Mouse (Mus musculus): ENCODE measurements around the gene Strn.

Strn gene

DNA sequence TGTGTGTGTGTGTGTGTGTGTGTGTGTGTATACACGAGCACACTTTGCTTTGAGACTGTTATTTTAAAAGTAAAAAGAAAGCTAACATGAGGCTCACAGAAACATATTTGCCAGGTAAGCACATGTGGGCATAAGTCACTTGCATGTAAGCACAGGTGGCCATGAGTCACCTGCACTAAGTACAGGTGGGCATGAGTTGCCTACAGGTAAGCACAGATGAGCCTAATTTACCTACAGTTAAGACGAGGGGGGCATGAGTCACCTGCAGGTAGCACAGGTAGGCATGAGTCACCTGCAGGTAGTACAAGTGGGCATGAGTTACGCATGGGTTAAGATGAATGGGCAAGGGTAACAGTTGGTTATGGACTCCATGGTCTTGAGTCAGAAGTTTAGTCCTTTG is 121.9 kb downstream of the Strn start:
- DNase-seq (ENCODE audit: low spot score) = no peak

DNA sequence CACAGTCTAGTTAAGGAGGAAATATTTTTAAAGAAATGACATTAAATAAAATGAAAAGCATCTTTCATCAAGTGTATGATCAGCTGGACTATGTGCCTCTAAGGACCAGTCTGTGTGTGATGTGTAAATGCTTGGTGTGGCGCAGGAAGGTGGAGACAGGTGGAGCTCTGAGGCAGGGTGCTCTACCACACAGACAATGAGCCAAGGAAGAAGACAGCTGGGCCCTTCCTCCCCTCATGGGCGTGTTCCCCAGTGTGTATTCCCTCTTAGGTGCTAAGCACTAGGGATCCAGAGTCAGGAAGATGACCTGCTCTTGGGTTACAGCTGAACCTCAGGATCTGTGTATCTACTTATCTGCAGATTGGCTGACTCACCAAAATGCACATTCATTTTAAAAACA is 122.5 kb downstream of the Strn start:
- no peak for DNase-seq (ENCODE audit: low spot score)

DNA sequence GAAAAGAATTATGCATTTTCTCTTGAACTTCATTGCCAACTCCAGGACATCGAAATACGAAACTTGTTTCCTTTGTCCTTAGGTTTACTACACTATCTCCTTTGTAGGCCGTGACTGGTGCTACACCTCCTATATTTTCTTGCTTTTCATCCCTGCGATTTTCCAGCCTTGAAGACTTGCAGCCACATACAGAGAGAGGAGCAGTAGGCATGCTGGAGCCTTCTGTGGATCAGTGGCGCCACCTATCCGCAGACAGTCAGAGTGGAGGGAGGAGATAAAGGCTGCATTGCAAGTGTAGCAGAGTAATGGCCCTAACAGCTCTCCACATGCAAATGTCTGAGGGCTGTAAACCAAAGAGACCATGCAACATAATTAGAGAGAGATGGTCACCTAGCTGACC is 125.9 kb downstream of the Strn start:
- DNase-seq (ENCODE audit: low spot score) = peak; percentile 22

DNA sequence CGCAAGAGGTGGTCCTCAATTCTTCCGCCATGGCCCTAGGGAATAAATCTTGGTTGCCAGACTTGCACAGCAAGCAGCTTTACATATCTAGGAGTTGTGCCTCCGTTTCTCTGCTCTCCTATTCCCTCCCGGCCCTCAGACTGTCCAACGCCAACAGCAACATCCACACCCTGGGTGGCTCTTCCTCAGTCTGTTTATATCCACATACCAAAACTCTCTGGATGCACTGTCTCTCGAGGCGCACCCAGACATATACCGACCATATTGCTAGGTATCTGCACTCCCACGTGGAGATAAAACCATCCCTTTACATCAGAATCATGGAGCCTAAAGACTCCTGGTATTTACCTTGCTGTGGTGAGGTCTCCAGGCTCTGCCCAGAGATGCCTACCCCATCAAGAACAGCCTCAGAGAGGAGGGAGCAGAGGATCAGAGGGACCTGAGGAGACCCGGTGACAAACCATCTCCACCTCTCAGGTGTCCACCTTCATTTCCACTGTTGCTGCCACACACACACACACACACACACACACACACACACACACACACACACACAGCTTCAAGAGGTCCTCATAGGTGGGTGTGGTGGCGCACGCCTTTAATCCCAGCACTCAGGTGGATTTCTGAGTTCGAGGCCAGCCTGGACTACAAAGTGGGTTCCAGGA is 127.7 kb downstream of the Strn start:
- DNase-seq (ENCODE audit: low spot score) = no peak

DNA sequence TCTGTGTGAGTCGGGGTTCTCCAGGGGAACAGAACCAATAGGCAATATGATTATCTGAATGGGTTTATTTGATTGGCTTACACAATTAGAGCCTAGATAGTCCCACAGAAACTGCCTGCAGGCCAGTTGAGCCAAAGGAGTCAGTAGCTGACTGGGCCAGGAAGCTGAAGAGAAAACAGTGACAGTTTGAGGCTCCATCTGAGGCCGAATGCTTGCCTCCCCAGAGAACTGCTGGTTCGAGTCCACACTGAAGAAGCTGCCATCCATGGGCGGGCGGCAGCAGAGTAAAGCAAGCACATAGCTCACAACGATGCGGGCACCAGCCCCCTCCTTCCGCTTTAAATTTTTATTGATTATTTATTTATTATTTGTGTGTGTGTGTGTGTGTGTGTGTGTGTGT is 128.3 kb downstream of the Strn start:
- no peak for DNase-seq (ENCODE audit: low spot score)

DNA sequence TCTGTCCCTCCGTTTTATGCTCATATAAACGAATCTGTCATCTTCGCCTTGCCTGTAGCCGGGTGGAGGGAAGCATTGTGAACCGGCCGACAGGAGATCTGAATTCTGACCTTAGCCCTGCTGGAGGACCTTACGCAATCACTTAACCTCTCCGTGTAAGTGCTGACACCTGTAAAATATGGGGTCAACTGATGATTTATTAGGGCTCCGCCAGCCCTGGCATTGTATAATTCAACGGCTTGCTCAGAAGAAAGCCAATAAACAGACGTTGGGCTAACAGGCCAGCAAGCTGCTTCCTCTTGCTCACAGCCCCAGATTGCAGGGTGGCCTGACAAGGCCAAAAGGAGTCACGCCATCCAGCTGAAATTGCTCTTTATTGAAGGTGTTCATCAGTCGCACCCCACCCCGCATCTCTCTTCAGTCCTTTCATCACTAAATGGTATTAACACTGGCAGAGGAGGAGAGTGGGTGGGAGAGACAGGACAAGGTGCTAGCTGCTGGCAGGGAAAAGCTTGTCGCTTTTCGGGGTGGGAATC is 128.8 kb downstream of the Strn start:
- DNase-seq (ENCODE audit: low spot score) = no peak

DNA sequence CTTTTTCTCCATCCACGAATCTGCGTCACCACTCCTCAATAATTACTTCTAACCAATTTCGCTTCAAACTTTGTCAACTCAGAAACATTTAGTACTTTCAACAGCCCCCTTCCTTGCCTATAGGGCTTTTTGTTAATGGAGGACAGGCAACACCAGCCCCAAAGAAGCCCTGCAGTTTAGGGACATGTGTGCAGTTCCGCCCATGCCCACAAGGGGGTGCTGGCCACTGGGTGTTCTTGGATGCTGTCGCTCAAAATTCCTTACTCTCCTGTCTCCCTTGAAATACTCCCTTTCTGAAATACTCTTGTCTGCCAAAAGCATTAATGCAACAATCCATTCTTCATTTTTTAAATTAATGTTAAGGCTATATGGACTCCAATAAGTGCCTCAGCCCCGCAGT is 132.6 kb downstream of the Strn start:
- peak; percentile 79 for DNase-seq (ENCODE audit: low spot score)

DNA sequence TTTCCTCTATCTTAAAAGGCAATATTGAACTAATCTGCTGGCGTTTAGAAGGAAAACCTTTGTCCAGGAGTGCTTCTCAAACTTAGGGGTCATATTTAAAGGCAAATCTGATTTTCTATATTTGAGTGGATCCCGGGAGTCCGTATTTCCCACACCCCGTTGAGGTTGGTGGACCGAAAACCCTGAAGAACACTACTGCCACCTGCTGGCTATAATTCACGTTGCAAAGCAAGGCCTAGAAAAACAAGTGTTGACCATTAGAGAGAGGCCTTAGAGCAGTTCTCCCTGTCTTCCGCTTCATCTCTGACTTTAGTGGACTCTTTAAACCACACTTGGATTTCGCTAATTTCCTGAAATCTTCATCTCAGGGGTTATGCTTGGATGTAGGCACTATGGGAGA is 133.1 kb downstream of the Strn start:
- peak; percentile 89 for DNase-seq (ENCODE audit: low spot score)

DNA sequence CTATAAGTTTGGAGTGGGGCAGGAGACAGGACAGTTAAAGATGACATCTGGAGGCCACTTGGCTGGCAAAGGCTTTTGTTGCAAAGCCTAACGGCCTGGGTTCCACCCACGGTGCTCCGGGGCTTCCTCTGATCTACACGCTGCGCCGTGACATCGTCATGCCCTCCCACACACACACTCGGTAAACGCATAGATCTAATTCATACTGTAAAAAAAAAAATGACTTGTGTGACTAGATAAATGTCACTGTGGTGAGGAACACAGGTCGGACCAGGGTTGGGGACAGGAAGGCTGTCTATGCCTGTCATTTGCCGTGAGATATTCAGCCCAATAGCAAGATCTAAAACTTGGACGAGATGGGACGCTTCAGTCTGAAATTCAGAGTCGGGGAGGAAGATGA is 134.7 kb downstream of the Strn start:
- DNase-seq (ENCODE audit: low spot score) = no peak

DNA sequence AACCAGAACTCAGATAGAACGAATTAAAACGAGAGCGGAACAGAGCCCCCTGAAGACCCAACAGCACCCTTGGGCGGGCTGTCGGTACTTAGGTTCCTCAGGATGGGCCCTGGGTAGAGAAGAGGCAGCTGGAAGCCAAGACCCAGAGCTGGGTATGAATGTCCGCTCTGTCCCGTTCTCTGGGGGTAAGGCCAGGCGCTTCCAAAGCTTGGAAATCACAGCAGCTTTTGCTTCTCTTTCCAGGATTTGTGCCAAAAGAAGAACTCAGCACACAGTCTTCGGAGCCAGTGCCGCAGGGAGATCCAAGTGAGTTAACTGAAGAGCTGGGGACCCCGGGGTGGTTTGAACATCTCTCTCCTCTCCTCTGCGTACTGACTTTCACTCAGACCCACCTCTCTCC is 135.4 kb downstream of the Strn start:
- no peak for DNase-seq (ENCODE audit: low spot score)

DNA sequence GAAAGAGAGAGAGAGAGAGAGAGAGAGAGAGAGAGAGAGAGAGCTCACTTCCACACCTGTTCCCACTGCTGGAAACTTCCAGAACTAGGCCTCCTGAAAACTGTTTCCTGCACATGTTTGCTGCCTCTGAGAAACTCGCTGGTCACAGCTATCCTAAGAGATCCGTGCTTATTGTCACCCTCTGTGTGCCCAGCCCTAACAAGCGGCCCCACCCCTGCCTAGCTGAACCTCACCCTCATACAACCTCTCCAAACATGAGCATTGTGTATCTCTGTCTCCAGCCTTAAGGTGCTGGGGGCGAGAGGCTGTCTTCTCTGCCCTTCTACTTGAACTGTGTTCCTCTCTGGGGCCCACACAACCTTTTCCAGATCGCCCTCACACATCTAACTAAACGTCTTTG is 136.0 kb downstream of the Strn start:
- DNase-seq (ENCODE audit: low spot score) = no peak

Measured in adipocyte (in vitro differentiated cells).